ENCODE assay signal across 18 mouse cellular contexts in the genomic region with DNA sequence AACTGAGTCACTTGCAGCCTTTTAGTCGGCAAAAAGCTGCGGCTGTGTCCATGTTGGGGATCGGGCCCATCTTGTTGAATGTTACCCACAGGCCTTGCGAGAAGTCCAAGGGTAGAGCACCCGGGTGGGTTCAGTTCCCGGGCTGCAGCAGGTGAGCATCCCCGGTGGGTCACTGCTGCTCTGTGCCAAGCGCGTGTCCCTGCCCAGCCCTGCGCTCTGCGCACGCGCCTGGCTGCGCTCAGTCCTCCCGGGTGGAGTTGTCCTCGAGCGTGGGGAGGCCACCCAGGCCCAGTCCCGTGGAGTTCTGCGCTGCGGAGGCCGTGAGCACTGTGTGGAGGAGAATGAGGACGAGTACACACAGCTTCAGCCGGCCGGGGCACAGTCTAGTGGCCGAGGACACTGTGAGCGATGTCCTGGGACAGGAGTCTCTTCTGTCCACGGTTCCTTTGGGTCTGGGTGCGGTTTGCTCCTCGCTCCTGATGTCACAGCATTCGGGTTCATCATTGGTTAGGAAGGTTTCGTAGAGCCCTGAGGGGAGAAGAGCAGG.
A peak's percentile ranks its signal among the peaks of the same experiment; 100 is the strongest.
DNase-seq lines count a peak whose midpoint lies in the region; ATAC-seq lines count a peak whose summit lies in the region.
"Had no signal": no experiment of that assay in that cellular context is flagged by ENCODE, and none has a peak within 500 bp of the region (broad histone marks: within the 10 kb centered on the region; RNA-seq: fewer than 3 reads in every experiment).

No protein-coding gene starts in this region.

- H3K9me3 ChIP-seq in embryonic facial prominence, embryonic 13.5 days: no peaks in the 10 kb centered on the region
- H3K9me3 ChIP-seq in embryonic facial prominence, embryonic 10.5 days: no peaks in the 10 kb centered on the region
- H3K9me3 ChIP-seq in hindbrain, embryonic 12.5 days (replicated peaks): no peaks in the 10 kb centered on the region
- no peaks in the 10 kb centered on the region for H3K9me3 ChIP-seq in hindbrain, embryonic 10.5 days
- no peaks in the 10 kb centered on the region for H3K9me3 ChIP-seq in midbrain, embryonic 13.5 days
- H3K9me3 ChIP-seq in midbrain, embryonic 14.5 days (ENCODE audit: control insufficient read depth, low read length): no peaks in the 10 kb centered on the region
- H3K9me3 ChIP-seq: kidney, embryonic 15.5 days; neural tube, embryonic 12.5 days had no signal

- ATAC-seq in embryonic facial prominence, embryonic 13.5 days (ENCODE audit: insufficient number of reproducible peaks, insufficient read depth, low FRiP score, low TSS enrichment, low read depth): peak; percentile 37; the same call in 1 of the 2 replicates
- 0 out of 2 replicates have a peak, but pooled peaks have one; percentile 29 for ATAC-seq in hindbrain, embryonic 12.5 days (ENCODE audit: low FRiP score)
- ATAC-seq in midbrain, embryonic 13.5 days: peak; percentile 65
- ATAC-seq in midbrain, embryonic 14.5 days (ENCODE audit: low FRiP score, low TSS enrichment): no peak
- ATAC-seq: CD4-positive, CD25-positive, alpha-beta regulatory T cell, adult 4 months; hindbrain, embryonic 16.5 days; intestine, embryonic 16.5 days had no signal

- H3K27ac ChIP-seq in embryonic facial prominence, embryonic 13.5 days: no peak overlapping the region
- H3K27ac ChIP-seq in embryonic facial prominence, embryonic 10.5 days (replicated peaks): no peak overlapping the region; the same call in 1 of the 2 replicates
- no peak overlapping the region for H3K27ac ChIP-seq in hindbrain, embryonic 12.5 days
- H3K27ac ChIP-seq in hindbrain, embryonic 10.5 days: no peak overlapping the region
- H3K27ac ChIP-seq in midbrain, embryonic 13.5 days: no peak overlapping the region
- no peak overlapping the region for H3K27ac ChIP-seq in midbrain, embryonic 14.5 days (replicated peaks; ENCODE audit: low read depth, low read length)
- H3K27ac ChIP-seq: kidney, embryonic 15.5 days; liver, embryonic 14.5 days; neural tube, embryonic 12.5 days had no signal

- no peaks in the 10 kb centered on the region for H3K27me3 ChIP-seq in embryonic facial prominence, embryonic 13.5 days
- no peaks in the 10 kb centered on the region for H3K27me3 ChIP-seq in embryonic facial prominence, embryonic 10.5 days (replicated peaks; ENCODE audit: low read depth, poor library complexity, severe bottlenecking)
- H3K27me3 ChIP-seq in hindbrain, embryonic 12.5 days: no peaks in the 10 kb centered on the region
- H3K27me3 ChIP-seq in hindbrain, embryonic 10.5 days (ENCODE audit: insufficient read depth, poor library complexity, severe bottlenecking): no peaks in the 10 kb centered on the region
- H3K27me3 ChIP-seq in midbrain, embryonic 13.5 days: no peaks in the 10 kb centered on the region
- no peaks in the 10 kb centered on the region for H3K27me3 ChIP-seq in midbrain, embryonic 14.5 days (ENCODE audit: control insufficient read depth, insufficient read depth, low read length)
- H3K27me3 ChIP-seq: kidney, embryonic 15.5 days; neural tube, embryonic 12.5 days had no signal

- H3K4me3 ChIP-seq in embryonic facial prominence, embryonic 13.5 days: no peak overlapping the region
- no peak overlapping the region for H3K4me3 ChIP-seq in embryonic facial prominence, embryonic 10.5 days
- no peak overlapping the region for H3K4me3 ChIP-seq in hindbrain, embryonic 12.5 days
- no peak overlapping the region for H3K4me3 ChIP-seq in hindbrain, embryonic 10.5 days
- no peak overlapping the region for H3K4me3 ChIP-seq in midbrain, embryonic 13.5 days (replicated peaks)
- H3K4me3 ChIP-seq in midbrain, embryonic 14.5 days (replicated peaks; ENCODE audit: low read depth, low read length): no peak overlapping the region
- H3K4me3 ChIP-seq: kidney, embryonic 15.5 days; neural tube, embryonic 12.5 days had no signal

- 0 out of 2 replicates have a peak, but pooled peaks cover 7% of the 10 kb centered on the region for H3K4me1 ChIP-seq in embryonic facial prominence, embryonic 13.5 days
- H3K4me1 ChIP-seq in embryonic facial prominence, embryonic 10.5 days: peaks cover 19% of the 10 kb centered on the region
- peaks cover 9% of the 10 kb centered on the region for H3K4me1 ChIP-seq in hindbrain, embryonic 12.5 days
- peaks cover 6% of the 10 kb centered on the region; the same call in 1 of the 2 replicates for H3K4me1 ChIP-seq in hindbrain, embryonic 10.5 days (replicated peaks)
- H3K4me1 ChIP-seq in midbrain, embryonic 13.5 days (replicated peaks): peaks cover 8% of the 10 kb centered on the region; the same call in 1 of the 2 replicates
- no peaks in the 10 kb centered on the region for H3K4me1 ChIP-seq in midbrain, embryonic 14.5 days (ENCODE audit: control insufficient read depth, insufficient read depth, low read length)
- H3K4me1 ChIP-seq: kidney, embryonic 15.5 days; neural tube, embryonic 12.5 days had no signal

- WGBS in embryonic facial prominence, embryonic 13.5 days: 91% methylated on average over 31 of the region's 31 CpGs
- WGBS in embryonic facial prominence, embryonic 10.5 days: 92% methylated on average over 31 of the region's 31 CpGs
- WGBS in hindbrain, embryonic 12.5 days: 92% methylated on average over 31 of the region's 31 CpGs
- 94% methylated on average over 31 of the region's 31 CpGs for WGBS in hindbrain, embryonic 10.5 days
- WGBS in midbrain, embryonic 13.5 days: 91% methylated on average over 31 of the region's 31 CpGs
- 94% methylated on average over 31 of the region's 31 CpGs for WGBS in midbrain, embryonic 14.5 days

- no peak overlapping the region for H3K9ac ChIP-seq in embryonic facial prominence, embryonic 13.5 days
- H3K9ac ChIP-seq in hindbrain, embryonic 12.5 days: no peak overlapping the region
- no peak overlapping the region for H3K9ac ChIP-seq in midbrain, embryonic 13.5 days (replicated peaks)
- no peak overlapping the region for H3K9ac ChIP-seq in midbrain, embryonic 14.5 days (replicated peaks; ENCODE audit: low read length)
- H3K9ac ChIP-seq: kidney, embryonic 15.5 days; liver, embryonic 14.5 days; neural tube, embryonic 12.5 days had no signal

- no peaks in the 10 kb centered on the region for H3K36me3 ChIP-seq in embryonic facial prominence, embryonic 13.5 days
- H3K36me3 ChIP-seq in embryonic facial prominence, embryonic 10.5 days (replicated peaks): no peaks in the 10 kb centered on the region
- no peaks in the 10 kb centered on the region for H3K36me3 ChIP-seq in hindbrain, embryonic 12.5 days
- no peaks in the 10 kb centered on the region for H3K36me3 ChIP-seq in hindbrain, embryonic 10.5 days
- peaks cover 5% of the 10 kb centered on the region; the same call in 1 of the 2 replicates for H3K36me3 ChIP-seq in midbrain, embryonic 13.5 days
- no peaks in the 10 kb centered on the region for H3K36me3 ChIP-seq in midbrain, embryonic 14.5 days (ENCODE audit: control insufficient read depth, insufficient read depth, low read length)
- H3K36me3 ChIP-seq: kidney, embryonic 15.5 days; neural tube, embryonic 12.5 days had no signal

- DNase-seq in embryonic facial prominence, embryonic 10.5 days (ENCODE audit: low spot score): no peak
- no peak for DNase-seq in hindbrain, embryonic 10.5 days (ENCODE audit: low spot score)
- DNase-seq in midbrain, embryonic 14.5 days: no peak
- no peak for DNase-seq in layer of hippocampus, postnatal 14 days (ENCODE audit: low spot score in 2 of 2)
- DNase-seq: cerebellum, adult 9-10 months; gastrocnemius, postnatal 25 days; heart, postnatal 10 days; lung, postnatal 10 days; thymus, postnatal 25 days had no signal

- no peak overlapping the region for H3K4me2 ChIP-seq in embryonic facial prominence, embryonic 13.5 days
- no peak overlapping the region for H3K4me2 ChIP-seq in hindbrain, embryonic 12.5 days (replicated peaks)
- no peak overlapping the region for H3K4me2 ChIP-seq in midbrain, embryonic 13.5 days (replicated peaks)
- no peak overlapping the region for H3K4me2 ChIP-seq in midbrain, embryonic 14.5 days (ENCODE audit: low read length)
- H3K4me2 ChIP-seq: kidney, embryonic 15.5 days; neural tube, embryonic 12.5 days had no signal
